Mouse (Mus musculus): ENCODE measurements around the gene Scarf1.

- no peak for TF ChIP-seq CTCF (IDR thresholded peaks at IDR 0.05 in 2 of 3, conservative IDR thresholded peaks at IDR 0.05 in 1 of 3; ENCODE audit: control insufficient read depth in 1 of 3, insufficient read depth in 1 of 3, low read depth in 2 of 3, low read length in 3 of 3, poor library complexity in 1 of 3, severe bottlenecking in 1 of 3)
- no peak for TF ChIP-seq BHLHE40 (IDR thresholded peaks at IDR 0.05; ENCODE audit: borderline replicate concordance, low read depth, low read length)
- no peak for TF ChIP-seq POLR2A (IDR thresholded peaks at IDR 0.05; ENCODE audit: control insufficient read depth in 1 of 2, insufficient read depth in 1 of 2, low read depth in 1 of 2, low read length in 2 of 2, poor library complexity in 1 of 2)
- no peak for TF ChIP-seq ZNF384 (IDR thresholded peaks at IDR 0.05; ENCODE audit: low read depth, low read length)
- TF ChIP-seq RAD21 (IDR thresholded peaks at IDR 0.05; ENCODE audit: low read depth, low read length) = no peak
Measured at GRCm38 (mm10) chr11:75538184-75538969, 25.0 kb downstream of the Scarf1 start.

Measured in MEL (cell line).